Mouse (Mus musculus) frontal cortex, adult (tissue): ENCODE data around the gene Adgrf1.

ENCODE experiments used
- ATAC-seq: cut with Nextera tagmentation; 2 replicates; pipeline ENCODE4 v1.9.2; 2017; ENCODE audit warnings: mild to moderate bottlenecking, moderate library complexity, mixed read lengths; ENCODE audit not compliant: low TSS enrichment

The Adgrf1 gene

DNA sequence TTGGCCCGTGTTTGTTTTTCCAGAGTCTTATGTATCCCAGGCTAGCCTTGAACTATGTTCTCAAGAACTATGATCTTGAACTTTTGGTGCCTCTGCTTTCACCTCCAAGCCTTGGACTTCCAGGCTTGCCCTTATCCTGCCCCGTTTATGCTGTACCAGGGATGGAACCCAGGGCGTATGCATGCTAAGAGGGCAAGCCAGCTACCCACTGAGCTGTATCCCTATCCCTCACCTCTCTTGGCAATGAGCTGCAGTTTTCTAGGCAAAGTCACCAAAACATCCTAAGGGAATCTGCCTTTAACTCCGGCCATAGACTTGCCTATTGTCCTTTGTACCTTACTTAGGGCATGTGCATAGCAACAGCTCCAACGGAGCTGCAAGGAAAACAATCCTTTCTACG is 92.8 kb downstream of the Adgrf1 start:
- no peak for ATAC-seq

DNA sequence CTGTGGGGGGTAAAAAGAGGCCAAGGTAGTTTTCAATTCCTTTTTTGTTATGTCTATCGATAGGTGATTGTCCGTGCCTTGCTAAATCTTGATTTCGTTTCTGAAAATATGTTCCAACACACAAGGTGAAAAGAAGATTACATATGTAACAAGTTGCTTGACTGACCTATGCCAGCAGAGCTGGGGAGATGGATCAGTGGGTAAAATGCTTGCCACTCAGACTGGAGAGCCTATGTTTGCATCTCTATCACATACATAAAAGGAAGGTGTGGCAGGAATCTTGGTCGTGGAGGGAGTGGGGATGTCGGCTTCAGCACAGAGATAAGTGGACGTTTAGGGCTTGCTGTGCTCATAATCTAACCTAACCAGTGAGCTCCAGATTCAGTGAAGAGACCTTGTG is 93.8 kb downstream of the Adgrf1 start:
- no peak for ATAC-seq

DNA sequence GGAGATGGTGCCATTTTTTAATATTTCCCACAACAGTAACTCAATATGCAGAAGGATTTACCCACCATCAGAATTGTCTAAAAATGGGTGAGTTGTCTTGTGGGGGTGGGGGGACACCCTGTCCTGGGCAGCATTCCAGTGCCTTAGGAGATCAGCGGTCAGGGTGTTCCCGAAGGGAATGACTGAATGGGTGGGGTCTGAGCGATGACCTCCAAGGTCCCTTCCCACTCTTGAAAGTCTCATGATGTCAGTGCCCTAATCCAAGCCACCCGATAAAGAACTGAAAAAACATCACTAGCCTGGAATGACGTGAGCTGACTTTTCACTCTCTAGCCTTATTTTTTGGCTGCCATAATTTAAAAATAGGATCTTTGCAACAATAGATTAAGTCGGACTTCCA is 95.2 kb downstream of the Adgrf1 start:
- ATAC-seq: no peak

DNA sequence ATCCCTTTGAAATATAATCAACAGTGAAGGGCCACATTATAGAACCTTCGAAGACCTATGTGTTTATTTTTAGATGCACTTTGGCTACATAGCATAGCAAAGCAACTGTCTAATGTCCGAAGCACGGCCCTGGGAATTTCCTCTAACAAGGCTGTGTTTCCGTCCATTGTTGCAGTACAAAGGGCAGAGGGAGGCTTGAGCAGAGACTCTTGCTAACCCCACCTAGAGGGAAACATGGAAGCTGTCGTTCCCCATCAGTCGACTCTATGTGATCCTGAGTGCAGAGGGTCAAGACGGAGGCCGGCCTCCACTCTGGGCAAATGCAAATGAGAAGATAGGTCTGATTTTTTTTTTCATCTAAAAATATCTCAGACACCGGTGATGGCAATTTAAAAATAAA is 96.4 kb downstream of the Adgrf1 start:
- ATAC-seq: no peak

DNA sequence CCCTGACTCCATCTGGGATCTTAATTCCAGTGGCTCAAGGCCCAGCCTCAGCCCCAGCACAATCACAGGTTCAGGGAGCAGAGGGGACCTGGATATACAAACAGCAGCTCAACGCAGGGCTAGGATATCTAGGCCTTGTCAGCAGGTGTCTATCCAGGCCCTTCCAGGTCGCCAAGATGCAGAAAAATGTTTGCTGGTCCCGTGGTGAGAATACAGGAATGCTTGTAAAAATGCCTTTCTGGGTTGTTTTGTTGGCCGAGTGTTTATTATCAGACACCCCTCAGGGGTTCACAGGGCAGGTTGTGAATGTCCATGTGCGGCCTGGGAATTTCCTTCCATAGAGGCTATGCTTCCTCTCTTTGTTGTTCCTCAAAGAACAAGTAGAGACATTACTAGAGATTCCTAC is 98.0 kb downstream of the Adgrf1 start:
- no peak for ATAC-seq

DNA sequence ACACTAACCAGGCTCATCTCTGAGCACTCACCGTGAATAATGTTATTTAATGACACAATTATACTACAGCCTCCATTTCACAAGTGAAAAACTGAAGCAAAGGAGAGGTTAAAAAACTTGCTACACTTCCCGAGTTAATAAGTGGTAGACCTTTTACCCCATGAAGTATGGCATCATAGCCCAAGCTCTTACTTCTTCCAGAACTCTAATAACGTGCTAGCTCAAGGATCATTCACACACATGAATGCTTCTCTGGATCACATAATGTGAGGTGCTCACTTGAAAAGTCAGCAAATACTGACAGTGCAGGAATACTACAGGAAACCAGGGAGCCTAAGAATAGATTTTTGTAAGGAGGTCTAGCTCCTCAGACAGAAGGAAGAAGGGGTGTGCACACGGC is 102.5 kb downstream of the Adgrf1 start:
- ATAC-seq: no peak

DNA sequence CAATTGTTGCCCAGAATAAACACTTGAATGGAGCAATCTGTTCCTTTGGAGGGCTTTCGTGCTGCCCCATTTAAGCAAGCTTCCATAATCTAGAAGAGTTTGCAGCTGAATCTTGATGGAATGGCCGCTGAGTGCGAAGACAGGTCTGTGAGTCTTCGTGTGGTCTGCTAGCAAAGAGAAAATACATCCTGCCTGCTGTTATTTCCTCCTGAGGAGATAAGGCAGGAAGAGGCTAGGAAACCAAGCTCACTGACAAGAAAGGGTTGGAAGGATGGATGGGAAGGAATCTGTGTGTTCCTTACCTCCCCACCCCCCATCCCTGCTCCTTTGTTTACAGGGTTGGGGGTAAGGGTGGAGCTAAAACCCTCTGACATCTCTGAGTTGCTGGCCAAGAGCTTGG is 103.9 kb downstream of the Adgrf1 start:
- ATAC-seq: no peak
